Mouse (Mus musculus): ENCODE results near the gene Mgat5.

DNA sequence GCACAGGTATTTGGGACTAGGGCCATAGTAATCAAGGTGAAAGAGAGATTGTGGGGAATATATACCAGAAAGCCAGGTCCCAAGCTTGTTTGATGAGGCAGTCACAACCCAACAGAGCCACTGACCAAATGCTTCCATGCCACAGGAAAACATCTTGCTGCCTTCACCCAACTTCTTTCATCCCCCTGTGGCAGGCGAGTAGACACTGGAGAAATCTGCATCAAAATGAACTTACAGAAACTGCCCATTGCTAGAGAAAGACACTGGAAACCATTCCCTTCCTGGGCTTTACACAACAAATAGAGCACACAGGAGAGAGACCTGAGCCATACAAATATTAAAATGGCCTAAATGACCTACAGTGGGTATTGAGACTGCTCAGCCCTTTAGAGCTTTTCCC lies 37.2 kb upstream of the Mgat5 start:
- TF ChIP-seq GATA1 (IDR thresholded peaks at IDR 0.05; ENCODE audit: borderline replicate concordance, low read length) (no peak), FLI1 (IDR thresholded peaks at IDR 0.05; ENCODE audit: low read length) (no peak)
